Mouse (Mus musculus): Measurements from ENCODE around the gene Ppp4r3b.

Gene Ppp4r3b

DNA sequence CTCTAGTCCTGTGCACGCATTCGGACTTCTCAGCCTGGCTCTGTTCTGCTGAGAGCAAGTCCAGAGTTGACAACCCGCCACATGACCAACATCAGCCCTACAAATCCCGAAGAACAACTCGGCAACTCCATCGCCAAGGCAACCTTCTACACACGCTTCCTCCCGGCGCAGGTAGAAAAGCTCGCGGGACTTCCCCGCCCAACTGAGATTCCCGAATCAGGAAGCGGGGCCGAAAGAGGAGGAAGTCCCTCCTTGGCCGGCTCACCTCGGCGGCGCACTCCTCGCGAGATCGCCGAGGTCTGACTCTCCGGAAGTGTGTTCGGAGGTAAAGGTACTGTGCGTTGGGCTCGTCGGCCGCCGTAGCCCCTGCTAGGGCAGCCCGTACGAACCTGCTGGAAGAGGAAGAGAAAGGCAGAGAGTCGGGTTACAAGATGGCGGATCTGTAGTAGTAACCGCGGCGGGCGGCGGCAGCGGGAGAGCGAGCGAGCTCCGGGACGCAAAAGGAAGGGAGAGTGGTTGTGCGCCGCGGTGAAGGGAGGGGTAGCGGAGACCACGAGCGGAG lies at the start of gene Ppp4r3b:
Gene Ppp4r3b (plus strand): TSS at position 328 of the 562 bp plus-strand sequence.
- DNase-seq (ENCODE audit: low spot score in 2 of 2) = peak; percentile 95 to 96

GRCm38 (mm10) chr11:29129862-29130384 lies 42.8 kb upstream of the Ppp4r3b start:
- no peak for DNase-seq (ENCODE audit: low spot score in 2 of 2)

- DNase-seq (ENCODE audit: low spot score in 2 of 2) = peak; percentile 87 to 93
Observed at GRCm38 (mm10) chr11:29130385-29131355, 42.0 kb upstream of the Ppp4r3b start, which contains the start of gene Pnpt1. TSS of gene Pnpt1 (plus strand) at chr11:29130744.

GRCm38 (mm10) chr11:29140671-29141070 lies 32.0 kb upstream of the Ppp4r3b start:
- no peak for DNase-seq (ENCODE audit: low spot score in 2 of 2)

GRCm38 (mm10) chr11:29148901-29149300 lies 23.8 kb upstream of the Ppp4r3b start:
- DNase-seq (ENCODE audit: low spot score in 2 of 2) = no peak

DNA sequence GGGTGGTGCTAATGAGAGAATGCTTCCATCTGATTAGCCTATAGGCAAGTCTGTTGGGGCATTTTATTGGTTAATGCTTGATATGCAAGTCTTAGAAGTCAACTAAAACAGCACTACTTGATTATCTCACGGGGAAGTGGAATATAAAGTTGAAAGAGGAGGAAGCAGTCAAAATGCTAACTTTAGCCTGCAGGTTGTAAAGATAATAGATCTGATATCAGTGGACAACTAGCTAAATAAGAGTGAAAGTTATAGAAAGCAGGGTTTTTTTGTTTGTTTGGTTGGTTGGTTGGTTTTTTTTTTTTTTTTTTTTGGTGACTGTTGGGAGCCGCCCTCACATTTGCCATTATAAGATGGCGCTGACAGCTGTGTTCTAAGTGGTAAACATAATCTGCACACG lies 9.1 kb upstream of the Ppp4r3b start:
- no peak for DNase-seq (ENCODE audit: low spot score in 2 of 2)

- DNase-seq (ENCODE audit: low spot score in 2 of 2) = peak; percentile 42 to 73
Observed at GRCm38 (mm10) chr11:29171959-29172391, 715 bp upstream of the Ppp4r3b start.

GRCm38 (mm10) chr11:29173125-29173631 lies 488 bp downstream of the Ppp4r3b start:
- DNase-seq (ENCODE audit: low spot score in 2 of 2) = peak; percentile 68 to 84

GRCm38 (mm10) chr11:29173706-29174436 lies 1.2 kb downstream of the Ppp4r3b start:
- DNase-seq (ENCODE audit: low spot score in 2 of 2) = peak in 1 of 2 experiments; percentile 12

GRCm38 (mm10) chr11:29179319-29179718 lies 6.6 kb downstream of the Ppp4r3b start:
- DNase-seq (ENCODE audit: low spot score in 2 of 2) = no peak

GRCm38 (mm10) chr11:29180657-29181056 lies 8.0 kb downstream of the Ppp4r3b start:
- DNase-seq (ENCODE audit: low spot score in 2 of 2) = no peak

- no peak for DNase-seq (ENCODE audit: low spot score in 2 of 2)
Observed at GRCm38 (mm10) chr11:29181751-29182150, 9.1 kb downstream of the Ppp4r3b start.

- no peak for DNase-seq (ENCODE audit: low spot score in 2 of 2)
Observed at GRCm38 (mm10) chr11:29188981-29189380, 16.3 kb downstream of the Ppp4r3b start.

DNA sequence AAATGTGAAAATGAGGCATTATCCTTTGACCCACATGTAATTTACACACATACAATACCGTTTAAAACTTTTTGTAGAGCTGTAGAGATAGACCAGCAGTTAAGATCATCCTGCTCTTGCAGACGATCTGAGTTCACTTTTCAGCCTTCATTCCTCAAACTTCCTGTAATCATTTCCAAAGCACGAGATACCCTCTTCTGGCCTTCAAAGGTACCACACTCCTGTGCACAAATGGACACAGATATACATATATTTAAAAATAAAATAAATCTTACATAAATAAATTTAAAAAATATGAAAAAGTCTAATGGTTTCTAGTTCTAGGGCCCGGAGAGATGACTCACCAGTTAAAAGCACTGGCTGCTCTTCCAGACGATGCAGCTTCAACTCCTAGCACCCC lies 31.0 kb downstream of the Ppp4r3b start:
- no peak for DNase-seq (ENCODE audit: low spot score in 2 of 2)

GRCm38 (mm10) chr11:29209774-29210173 lies 37.1 kb downstream of the Ppp4r3b start:
- DNase-seq (ENCODE audit: low spot score in 2 of 2) = no peak

DNA sequence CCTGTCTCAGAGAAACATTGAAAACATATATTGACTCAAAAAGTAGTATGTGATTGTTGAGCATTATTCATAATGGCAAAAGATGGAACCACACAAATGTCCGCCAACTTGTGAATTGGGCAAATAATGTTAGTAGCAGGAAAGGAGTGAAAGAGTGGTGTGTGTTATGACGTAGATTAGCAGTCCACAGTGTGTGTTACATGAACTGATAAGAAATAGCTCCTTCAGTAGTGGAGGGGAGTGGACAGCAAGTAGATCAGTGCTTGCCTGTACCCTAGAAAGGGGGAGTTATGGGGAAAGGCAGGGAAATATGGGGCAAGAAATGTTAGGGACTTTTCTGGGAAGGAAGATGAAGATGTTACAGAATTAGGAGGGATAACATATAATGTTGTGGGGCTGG lies 43.5 kb downstream of the Ppp4r3b start:
- no peak for DNase-seq (ENCODE audit: low spot score in 2 of 2)

- no peak for DNase-seq (ENCODE audit: low spot score in 2 of 2)
Observed at GRCm38 (mm10) chr11:29219055-29219454, 46.4 kb downstream of the Ppp4r3b start.

DNA sequence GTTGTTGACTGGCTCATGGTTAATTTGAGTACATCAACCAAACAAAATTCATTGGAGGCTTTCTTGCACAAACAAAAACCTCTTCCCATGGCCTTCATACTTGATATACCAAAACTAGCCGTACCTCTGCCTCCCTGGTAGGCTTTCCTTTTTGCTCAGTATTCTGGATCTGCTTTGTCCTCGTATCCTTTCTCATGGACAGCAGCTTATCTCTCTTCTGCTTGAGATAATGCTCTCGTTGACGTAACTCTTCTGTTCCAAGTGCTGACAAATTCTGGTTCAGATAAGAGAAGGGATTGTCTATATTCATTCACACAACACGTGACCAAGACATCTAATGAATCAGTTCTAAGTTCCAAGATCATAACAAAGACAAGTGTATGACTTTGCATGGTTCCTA lies 49.6 kb downstream of the Ppp4r3b start:
- DNase-seq (ENCODE audit: low spot score in 2 of 2) = no peak

GRCm38 (mm10) chr11:29224754-29225153 lies 52.1 kb downstream of the Ppp4r3b start:
- DNase-seq (ENCODE audit: low spot score in 2 of 2) = no peak

DNA sequence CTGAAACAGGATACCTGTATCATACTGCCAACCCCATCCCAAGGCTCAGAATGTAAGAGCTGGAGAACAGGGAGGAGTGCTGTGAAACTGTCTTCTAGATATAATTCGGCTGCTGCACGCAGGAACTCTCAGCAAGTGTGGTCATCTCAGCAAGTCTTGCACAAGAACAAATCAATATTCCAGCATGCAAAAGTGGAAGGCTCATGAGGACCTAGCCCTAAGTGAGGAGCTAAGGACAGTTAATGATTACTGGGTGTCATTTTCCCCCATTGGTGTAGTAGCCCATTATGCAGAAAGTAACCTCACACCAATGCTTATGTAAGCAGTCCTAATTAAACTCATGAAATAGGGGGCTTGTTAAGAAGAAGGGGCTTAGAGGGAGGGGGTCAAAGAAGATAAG lies 56.3 kb downstream of the Ppp4r3b start:
- no peak for DNase-seq (ENCODE audit: low spot score in 2 of 2)

- no peak for DNase-seq (ENCODE audit: low spot score in 2 of 2)
Observed at GRCm38 (mm10) chr11:29233569-29233968, 60.9 kb downstream of the Ppp4r3b start.

DNA sequence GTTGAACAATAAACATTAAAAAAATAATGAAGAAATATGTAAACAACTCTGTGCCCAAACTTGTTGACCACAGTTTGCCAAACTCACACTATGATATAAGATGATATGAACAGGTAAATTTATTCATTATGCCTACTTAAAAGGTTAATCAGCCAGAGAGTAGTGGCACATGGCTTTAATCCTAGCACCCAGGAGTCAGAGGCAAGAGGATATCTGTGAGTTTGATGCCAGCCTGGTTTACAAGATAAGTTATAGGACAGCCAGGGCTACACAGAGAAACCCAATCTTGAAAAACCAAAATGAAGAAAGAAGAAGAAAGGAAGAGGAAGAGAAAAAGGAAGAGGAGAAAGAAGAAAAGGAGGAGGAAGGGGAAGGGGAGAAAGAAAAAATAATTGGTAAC lies 64.7 kb downstream of the Ppp4r3b start:
- DNase-seq (ENCODE audit: low spot score in 2 of 2) = no peak
